Mouse (Mus musculus): ENCODE results near the gene Hist2h3b.
"Not testable (repeated sequence)": the region's sequence is repeated elsewhere in the genome, so short reads cannot be mapped to it uniquely, and the experiment has no call there.

Gene Hist2h3b

GRCm38 (mm10) chr3:96262979-96263550 lies 5.4 kb upstream of the Hist2h3b start, which contains the start of gene Hist2h4:
Gene Hist2h4, minus strand, starts transcription at chr3:96263311.
- peak; percentile 97 for DNase-seq (ENCODE audit: low spot score)

- DNase-seq (ENCODE audit: low spot score), result peak; percentile 57
Measured at GRCm38 (mm10) chr3:96263558-96264403, 4.7 kb upstream of the Hist2h3b start.

GRCm38 (mm10) chr3:96264404-96264949 lies 4.0 kb upstream of the Hist2h3b start:
- no peak for DNase-seq (ENCODE audit: low spot score)

GRCm38 (mm10) chr3:96266132-96266710 lies 2.2 kb upstream of the Hist2h3b start:
- no peak for DNase-seq (ENCODE audit: low spot score)

- DNase-seq (ENCODE audit: low spot score), result no peak
Measured at GRCm38 (mm10) chr3:96267541-96267940, 913 bp upstream of the Hist2h3b start.

GRCm38 (mm10) chr3:96268776-96269378 lies 423 bp downstream of the Hist2h3b start:
- DNase-seq (ENCODE audit: low spot score), result peak; percentile 63

- peak; percentile 92 for DNase-seq (ENCODE audit: low spot score)
Measured at GRCm38 (mm10) chr3:96269511-96270474, 1.3 kb downstream of the Hist2h3b start, which contains the start of gene Hist2h2bb. Gene Hist2h2bb, plus strand, starts transcription at chr3:96269752.

GRCm38 (mm10) chr3:96273591-96274465 lies 5.4 kb downstream of the Hist2h3b start:
- peak; percentile 45 for DNase-seq (ENCODE audit: low spot score)

GRCm38 (mm10) chr3:96277428-96277799 lies 9.0 kb downstream of the Hist2h3b start:
- peak; percentile 49 for DNase-seq (ENCODE audit: low spot score)

GRCm38 (mm10) chr3:96277800-96278624 lies 9.6 kb downstream of the Hist2h3b start:
- DNase-seq (ENCODE audit: low spot score), result peak; percentile 86

- DNase-seq (ENCODE audit: low spot score), result no peak
Measured at GRCm38 (mm10) chr3:96280660-96281059, 12.2 kb downstream of the Hist2h3b start.

- DNase-seq (ENCODE audit: low spot score), result no peak
Measured at GRCm38 (mm10) chr3:96284457-96284856, 16.0 kb downstream of the Hist2h3b start.

GRCm38 (mm10) chr3:96287334-96287733 lies 18.9 kb downstream of the Hist2h3b start:
- not testable (repeated sequence) for DNase-seq (ENCODE audit: low spot score)

- no peak for DNase-seq (ENCODE audit: low spot score)
Measured at GRCm38 (mm10) chr3:96289201-96289600, 20.7 kb downstream of the Hist2h3b start.

GRCm38 (mm10) chr3:96290727-96291126 lies 22.3 kb downstream of the Hist2h3b start:
- DNase-seq (ENCODE audit: low spot score), result not testable (repeated sequence)

GRCm38 (mm10) chr3:96292641-96293040 lies 24.2 kb downstream of the Hist2h3b start:
- no peak for DNase-seq (ENCODE audit: low spot score)

GRCm38 (mm10) chr3:96293368-96293767 lies 24.9 kb downstream of the Hist2h3b start:
- DNase-seq (ENCODE audit: low spot score), result no peak

GRCm38 (mm10) chr3:96293787-96294186 lies 25.3 kb downstream of the Hist2h3b start, which contains the start of gene Fcgr1:
Gene Fcgr1, minus strand, starts transcription at chr3:96293969.
- no peak for DNase-seq (ENCODE audit: low spot score)

GRCm38 (mm10) chr3:96298360-96298759 lies 29.9 kb downstream of the Hist2h3b start:
- DNase-seq (ENCODE audit: low spot score), result no peak

Measured in spleen, adult 12 weeks (tissue).